Mouse (Mus musculus) brain, adult 2 months (tissue): ENCODE measurements at regions not wholly inside any gene's neighbourhood (a gene's known extent, or its start where the extent isn't known, plus 50 kb on each side); places are given as distances from the start of the nearest gene placed in this dataset.
A peak's percentile ranks its signal among the peaks of the same experiment; 100 is the strongest.

Experiments used
- DNase-seq: peaks from one replicate; pipeline ENCODE4 v3.0.0; 2011; ENCODE audit warnings: low read depth, low spot score

DNA sequence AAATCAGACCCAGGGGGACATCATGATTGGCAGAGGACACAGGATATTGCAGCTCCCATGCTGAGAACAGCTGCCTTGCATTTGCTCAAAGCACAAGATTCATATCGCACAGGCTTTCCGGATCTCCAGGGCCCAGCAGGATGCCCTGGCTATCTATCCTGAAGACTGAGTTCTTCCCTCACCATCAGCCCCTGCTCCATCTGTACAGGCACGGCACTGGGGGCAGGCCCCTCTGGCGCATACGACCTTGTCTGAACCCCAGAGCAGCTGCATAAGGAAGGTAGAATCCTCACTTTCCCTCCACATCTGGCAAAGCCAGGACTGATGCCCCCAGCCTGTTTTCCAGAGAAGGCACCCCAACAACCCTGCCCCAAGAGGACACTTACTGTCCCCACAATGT lies 266.8 kb downstream of the Tns1 start:
- peak; percentile 33 for DNase-seq

- no peak for DNase-seq
These were observed 267.4 kb downstream of the Tns1 start for GRCm38 (mm10) chr1:73856811-73857210.

DNA sequence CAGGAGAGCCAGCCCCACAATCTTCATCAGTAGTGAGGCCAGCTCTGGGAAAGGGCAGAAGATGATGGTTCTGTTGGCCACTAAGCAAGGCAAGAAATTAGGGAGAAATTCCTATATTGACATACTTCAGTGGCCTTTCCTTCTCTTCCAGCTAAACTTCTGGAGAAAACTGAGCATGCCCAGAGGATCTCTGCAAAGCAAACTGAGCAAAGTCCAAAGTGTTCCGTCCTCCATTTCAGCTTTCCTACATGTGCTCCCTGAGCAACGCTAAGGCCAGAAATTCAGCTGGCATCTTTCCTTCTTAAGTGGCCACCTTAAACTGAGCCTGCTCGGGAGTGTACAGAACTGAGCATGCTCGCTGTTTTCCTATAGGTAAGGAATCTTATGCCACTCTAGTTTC lies 268.9 kb downstream of the Tns1 start:
- DNase-seq: no peak

DNA sequence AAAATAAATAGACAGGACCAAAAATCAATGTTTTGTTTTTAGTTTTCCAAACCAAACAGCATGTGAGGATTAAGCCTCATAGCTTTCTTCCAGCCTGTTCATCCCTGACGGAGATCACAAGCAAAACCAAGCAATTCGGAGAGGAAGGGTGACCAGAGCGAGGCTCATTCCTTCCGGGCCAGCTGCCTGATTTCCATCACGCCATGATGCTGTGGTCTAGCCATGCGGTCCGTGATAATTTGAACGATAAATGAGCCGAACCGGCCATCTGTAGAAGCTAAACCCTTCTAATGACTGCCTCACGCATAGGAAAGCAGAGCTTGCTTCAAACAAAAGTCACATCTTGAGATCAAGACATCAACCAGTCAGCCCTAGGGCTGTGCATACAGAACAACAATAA lies 270.4 kb downstream of the Tns1 start:
- no peak for DNase-seq

DNA sequence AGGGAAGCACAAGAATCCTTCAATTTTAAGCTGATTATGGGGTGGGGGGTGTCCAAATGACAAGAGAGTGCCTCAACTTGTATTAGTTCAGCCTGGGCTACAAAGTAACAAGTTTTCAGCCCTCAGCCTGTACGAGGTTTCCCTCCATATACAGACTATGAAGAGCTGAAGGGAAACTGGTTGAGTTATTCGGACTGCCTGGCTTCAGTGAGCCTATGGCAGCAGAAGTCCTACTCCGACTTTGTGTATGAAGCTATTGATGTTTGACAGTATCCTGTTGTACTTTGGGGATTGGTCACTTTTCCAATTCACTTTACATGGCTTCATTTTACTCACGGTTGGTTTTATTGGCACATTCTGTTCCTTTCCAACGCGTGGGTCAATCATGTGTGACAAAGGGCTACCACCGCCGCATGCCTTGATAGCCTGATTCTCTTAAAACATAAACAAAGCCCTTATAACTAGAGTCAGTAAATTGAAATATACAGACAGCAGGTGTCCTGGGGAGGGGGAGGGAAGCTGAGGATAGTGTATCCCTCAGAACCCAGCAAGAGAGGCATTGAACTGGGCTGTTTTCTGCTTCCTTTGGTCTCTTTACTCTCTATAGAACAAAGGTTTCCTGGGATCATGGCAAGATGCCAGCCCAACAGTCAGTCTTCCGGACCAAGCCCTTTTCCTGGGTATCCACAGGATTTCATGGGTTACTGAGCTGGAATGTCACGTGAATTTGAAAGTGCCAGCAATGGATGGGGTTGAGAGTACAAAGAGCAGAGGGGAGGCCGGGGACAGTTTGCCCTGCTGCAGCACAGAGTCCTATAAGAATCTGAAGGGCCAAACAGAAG lies 273.9 kb downstream of the Tns1 start:
- no peak for DNase-seq

DNA sequence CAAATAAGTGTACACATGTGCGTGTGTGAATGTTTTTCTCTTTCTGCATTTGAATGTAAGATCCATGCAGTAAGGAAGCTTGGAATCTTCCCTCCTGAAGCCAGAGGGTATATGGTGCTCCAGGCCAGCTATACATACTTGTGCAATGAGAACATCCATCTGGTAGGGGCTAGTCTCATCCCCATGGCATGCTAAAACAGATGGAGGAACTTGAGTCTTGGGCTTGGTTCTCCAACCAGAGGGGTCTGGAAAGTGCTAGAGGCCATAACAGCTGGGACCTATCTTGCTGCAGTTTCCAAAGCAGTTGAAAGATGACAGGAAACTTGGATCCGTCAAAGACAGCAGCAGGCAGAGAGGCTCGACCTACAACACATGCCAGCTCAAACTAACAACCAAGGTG lies 275.9 kb downstream of the Tns1 start:
- DNase-seq: no peak

DNA sequence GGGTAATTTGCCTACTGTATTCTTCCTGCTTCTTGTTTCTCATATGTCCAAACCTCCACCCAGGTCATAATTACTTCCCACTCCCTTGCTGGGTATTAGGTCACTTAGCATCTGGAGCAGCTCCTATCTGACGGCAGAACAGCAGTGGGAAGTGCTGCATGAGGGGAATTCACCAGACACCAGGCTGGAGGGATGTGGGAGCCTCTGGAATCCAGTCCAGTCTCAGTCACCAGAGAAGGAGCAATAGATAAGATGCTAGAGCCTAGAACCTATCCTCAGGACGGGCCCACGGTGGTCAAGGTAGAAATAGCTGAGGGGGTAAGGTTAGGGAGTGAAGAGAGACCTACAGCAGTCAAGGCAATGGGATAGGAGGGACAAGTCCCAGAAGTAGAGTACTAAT lies 277.1 kb downstream of the Tns1 start:
- DNase-seq: no peak

- DNase-seq: no peak
These were observed 279.1 kb downstream of the Tns1 start for GRCm38 (mm10) chr1:73845115-73845514.

GRCm38 (mm10) chr1:73844574-73844973 lies 279.7 kb downstream of the Tns1 start:
- DNase-seq: no peak

- peak; percentile 81 for DNase-seq
These were observed 284.9 kb downstream of the Tns1 start for GRCm38 (mm10) chr1:73839351-73839750.

DNA sequence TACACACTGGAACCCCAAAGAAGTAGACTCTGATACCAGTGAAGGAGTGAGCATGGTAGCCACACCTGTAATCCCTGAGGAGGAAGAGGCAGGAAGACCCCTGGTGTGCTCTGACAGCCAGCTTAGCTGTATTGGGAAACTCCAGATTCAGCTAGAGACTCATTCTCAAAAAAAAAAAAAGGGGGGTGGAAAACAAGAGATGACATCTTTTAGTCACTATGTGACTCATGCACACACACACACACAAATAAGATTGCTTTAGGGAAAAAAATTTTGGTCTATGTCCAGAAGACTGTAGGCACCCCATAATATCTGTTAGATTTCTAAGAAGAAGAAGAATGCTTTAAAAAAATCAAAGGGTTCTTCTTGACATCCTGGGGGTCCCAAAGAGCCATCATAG lies 287.6 kb downstream of the Tns1 start:
- no peak for DNase-seq

DNA sequence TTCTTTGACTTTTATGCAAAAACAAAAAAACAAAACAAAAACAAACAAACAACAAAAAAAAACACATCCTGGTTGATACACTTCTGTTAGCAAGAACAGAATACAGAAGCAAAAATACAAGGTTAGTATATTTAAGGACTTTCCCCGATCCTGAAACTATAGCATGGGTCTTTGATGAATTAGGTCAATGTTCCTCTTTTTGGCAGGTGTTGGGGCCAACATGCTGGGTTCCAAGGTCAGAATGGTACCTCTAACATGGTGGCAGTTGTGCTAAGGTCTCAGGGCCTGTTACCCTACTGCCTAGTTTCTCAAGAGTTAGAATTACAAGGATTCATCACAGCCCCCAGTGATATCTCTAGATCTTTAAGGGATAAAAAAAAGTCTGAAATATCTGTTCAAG lies 289.7 kb downstream of the Tns1 start:
- DNase-seq: no peak

GRCm38 (mm10) chr1:73830486-73831132 lies 293.6 kb downstream of the Tns1 start:
- no peak for DNase-seq

- peak; percentile 92 for DNase-seq
These were observed 295.3 kb downstream of the Tns1 start for GRCm38 (mm10) chr1:73828996-73829395.

DNA sequence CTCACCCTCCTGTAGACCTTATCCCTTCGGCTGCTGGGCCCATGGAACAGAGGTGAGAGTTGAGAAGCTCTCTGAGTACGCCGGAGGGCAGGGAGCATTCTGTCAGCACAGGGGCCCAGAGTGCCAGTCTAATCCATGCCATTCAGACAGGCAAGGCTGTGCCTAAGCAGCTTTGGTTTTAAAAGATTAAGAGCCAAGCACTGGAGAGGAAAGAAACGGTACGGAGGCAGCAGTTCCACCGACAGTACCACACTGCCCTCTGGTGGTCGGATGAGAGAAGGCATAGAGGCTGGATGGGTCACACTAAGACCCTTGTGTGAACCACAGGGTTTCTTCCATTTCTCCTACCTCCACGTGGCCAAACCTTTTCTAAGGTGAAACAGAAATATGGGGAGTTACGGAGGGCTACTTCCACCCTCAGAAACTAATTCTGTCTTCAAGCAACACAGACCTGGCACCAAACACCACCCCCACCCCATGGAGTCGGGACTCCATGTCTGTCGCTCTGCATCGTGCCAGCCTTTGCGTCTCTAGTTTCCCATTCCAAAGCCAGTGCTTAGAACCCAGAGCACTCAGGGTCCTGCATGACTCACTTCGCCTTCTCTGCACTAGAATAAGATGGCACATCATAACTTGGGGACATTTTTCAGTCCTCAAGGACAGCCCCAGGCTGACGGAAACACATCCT lies 297.9 kb downstream of the Tns1 start:
- peak; percentile 93 for DNase-seq

DNA sequence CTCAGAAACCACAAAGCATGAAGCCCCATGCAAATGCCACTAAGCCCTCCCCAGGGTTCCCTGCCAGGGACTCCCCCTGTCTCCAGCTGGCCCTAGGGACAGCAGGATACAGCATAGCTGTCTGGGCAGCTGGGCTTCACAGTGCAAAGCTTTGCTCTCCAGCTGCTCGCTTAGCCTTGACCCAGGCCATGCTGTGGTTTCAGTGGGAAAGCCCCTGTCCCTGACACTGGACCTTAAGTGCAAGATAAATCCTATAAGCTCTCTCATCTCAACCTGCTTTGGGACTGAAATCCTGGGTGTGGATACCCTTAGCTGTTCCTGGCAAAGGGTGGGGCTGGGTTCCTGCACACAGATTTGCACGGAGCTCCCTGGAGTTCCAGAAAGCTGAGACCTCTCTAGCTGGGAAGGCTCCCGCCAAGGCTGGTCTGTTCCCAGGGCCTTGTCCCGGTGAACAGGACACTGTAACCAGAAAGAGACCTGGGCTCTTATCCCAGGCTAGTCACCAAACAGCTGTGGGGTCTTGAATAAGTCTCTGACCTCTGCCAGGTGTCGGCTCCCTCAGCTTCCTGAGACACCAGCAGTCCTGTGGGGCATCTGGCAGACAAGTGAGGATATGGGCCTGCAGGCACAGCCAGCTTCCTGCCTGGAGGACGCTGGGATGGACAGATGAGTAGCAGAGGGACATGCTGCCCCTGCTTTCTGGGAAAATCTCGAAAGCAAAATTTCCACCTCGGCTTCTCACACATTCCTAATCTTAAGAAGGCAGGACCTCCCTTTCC lies 299.7 kb downstream of the Tns1 start:
- no peak for DNase-seq

DNA sequence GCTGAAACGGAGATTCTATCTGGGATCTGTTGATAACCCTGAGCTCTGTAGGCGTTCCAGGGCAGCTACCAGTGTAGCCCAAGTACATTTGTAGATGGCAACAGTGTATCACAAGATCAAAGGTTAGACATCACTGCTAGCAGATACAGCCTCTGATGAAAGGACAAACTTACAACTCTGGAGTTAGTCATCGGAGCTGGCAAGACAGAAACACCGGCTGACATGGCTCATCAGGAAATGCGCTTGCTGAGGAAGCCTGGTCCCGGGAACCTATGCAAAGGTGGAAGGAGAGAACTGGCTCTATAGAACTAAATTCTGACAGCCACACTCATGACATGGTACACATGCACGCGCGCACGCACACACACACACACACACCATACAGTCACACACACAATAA lies 300.5 kb downstream of the Tns1 start:
- no peak for DNase-seq

GRCm38 (mm10) chr1:73822616-73823015 lies 301.6 kb downstream of the Tns1 start:
- peak; percentile 24 for DNase-seq

- DNase-seq: no peak
These were observed 303.5 kb downstream of the Tns1 start for GRCm38 (mm10) chr1:73820701-73821100.

- no peak for DNase-seq
These were observed 317.0 kb downstream of the Tns1 start for GRCm38 (mm10) chr1:73807206-73807605.

GRCm38 (mm10) chr1:73805156-73805555 lies 319.1 kb downstream of the Tns1 start:
- DNase-seq: no peak

DNA sequence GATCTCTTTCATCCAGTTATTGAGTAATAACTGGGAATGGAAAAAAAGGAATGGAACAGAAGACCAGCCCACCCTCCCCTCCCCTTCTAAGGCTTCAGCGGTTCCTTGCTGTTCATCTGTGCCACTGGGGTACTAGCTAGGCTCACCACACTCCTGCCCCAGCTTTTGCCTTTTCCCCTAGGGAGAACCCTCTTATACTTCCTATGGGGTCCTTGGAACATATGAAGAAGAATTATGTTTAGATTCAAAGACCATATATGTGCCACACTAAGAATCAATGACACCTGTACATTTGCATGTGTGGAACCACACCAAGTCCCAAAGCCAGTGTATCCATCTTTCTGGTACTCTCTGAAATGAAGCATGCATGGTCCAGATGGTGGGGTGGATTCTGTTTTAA lies 324.3 kb downstream of the Tns1 start:
- DNase-seq: no peak
